Mouse (Mus musculus): ENCODE measurements at regions not wholly inside any gene's neighbourhood (a gene's known extent, or its start where the extent isn't known, plus 50 kb on each side); places are given as distances from the start of the nearest gene placed in this dataset.

DNA sequence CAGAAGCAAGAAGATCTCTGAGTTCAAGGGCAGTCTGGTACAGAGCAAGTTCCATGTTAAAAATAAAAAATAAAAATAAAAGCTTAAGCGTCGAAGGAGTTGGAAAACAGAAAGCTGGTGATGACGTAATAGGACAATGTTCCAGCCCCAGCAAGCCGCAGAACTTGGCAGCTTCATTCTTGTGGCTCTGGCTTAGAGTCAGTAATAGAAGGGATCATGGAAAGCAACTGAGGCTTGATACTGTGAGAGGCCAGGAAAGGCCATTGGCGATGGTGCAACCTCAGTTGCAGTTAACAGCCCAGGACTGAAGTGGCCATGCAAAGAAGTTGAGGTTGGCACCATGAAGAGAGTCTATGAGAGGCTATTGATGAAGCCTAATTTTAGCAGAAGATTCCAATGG, 168.3 kb upstream of the Foxn2 start:
- TF ChIP-seq POLR2A (IDR thresholded peaks at IDR 0.05; ENCODE audit: insufficient read depth, low read depth, low read length) (no peak), CTCF (IDR thresholded peaks at IDR 0.05; ENCODE audit: insufficient read depth, low read depth, low read length) (no peak)

All from olfactory bulb, adult 2 months (tissue).